Mouse (Mus musculus): ENCODE results near the gene Nphs2.

DNA sequence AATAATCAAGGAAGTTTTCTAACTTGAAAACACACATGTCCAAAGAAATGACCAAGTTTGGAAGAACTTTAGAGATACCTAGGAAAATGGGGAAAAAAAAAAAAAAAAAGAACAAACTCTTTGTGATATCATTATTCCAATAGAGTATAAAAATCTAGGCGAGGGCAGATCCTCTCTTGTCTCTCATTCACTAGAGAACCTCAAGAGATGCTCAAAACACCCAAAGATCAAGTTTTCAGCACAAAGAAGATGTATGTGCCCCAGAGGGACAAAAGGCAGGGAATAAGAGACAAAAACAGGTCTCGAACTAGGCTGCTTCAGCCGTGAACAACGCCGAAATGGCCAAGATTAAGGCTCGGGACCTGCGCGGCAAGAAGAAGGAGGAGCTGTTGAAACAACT is 55.2 kb downstream of the Nphs2 start, which contains the start of gene Gm2000:
- no peak for TF ChIP-seq CTCF (IDR thresholded peaks at IDR 0.05; ENCODE audit: extremely low read depth, insufficient read depth, insufficient read length, insufficient replicate concordance)
- TF ChIP-seq POLR2A (IDR thresholded peaks at IDR 0.05; ENCODE audit: low read depth, low read length) = no peak
